Mouse (Mus musculus) left cerebral cortex, postnatal 14 days (tissue): ENCODE measurements around the gene Csnk2a2. TPM values are rescaled to one million over a fixed set of nuclear protein-coding genes. Genes with fewer than 3 reads are reported as not detected.

Experiments
- DNase-seq, 2 experiments: peaks; one replicate each; pipeline ENCODE4 v3.0.0; 2021 to 2022; ENCODE audit warnings: low spot score in 2 of 2, mixed read lengths in 1 of 2
- intact Hi-C: fragments of 180-260 bp; cut with DNase I; formaldehyde crosslinking; loops from one replicate; pipeline ENCODE4 v1.15.1; 2025
- total RNA-seq, 2 experiments: library from RNA; stranded (reverse); gene quantifications; 2 replicates each; pipeline ENCODE4 v1.2.3; 2021

Gene Csnk2a2
- total RNA-seq, 2 experiments from 2014 or later = 83.1 to 91.0 TPM

GRCm38 (mm10) chr8:95492057-95492456 lies 2.2 kb upstream of the Csnk2a2 start:
- no peak for DNase-seq
- intact Hi-C loops = no loop called here

DNA sequence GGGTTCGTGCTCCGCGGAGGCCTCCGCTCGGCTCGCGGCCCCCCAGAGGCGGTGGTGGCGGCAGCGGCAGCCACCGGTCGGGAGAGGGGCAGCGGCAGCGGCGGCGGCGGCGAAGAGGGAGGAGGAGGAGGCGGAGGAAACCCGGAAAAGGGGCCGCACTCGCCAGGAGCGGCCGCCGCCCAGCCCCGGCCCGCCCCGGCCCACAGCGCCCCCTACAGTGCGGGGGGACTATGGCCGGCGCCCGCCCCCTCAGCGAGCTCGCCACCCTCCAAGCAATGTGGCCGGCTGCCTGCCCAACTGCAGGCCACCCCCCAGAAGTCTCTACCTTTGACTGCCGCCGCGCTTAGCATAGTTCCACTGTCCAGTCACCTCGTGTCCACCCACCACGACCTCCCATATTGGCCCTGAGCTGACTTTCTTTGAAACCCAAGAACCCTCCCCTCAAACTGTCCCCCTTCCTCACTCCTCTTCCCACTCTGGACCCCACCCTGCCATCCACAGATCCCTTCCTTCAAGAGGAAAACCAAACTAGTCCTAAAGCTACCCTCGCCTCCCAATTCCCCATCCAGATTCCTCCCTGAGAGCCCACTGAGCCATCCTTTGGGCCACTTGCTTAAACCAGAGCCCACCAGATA lies 1.0 kb downstream of the Csnk2a2 start:
- DNase-seq = peak; percentile 67 to 83
- intact Hi-C loops = loop anchor here (5.0 kb wide), 1 partner anchor 137 kb away; the partner anchor contains the start of gene Mmp15

GRCm38 (mm10) chr8:95487800-95488697 lies 1.8 kb downstream of the Csnk2a2 start:
- intact Hi-C loops = loop anchor here (5.0 kb wide), 1 partner anchor 136 kb away; the partner anchor contains the start of gene Mmp15

GRCm38 (mm10) chr8:95470008-95470407 lies 19.8 kb downstream of the Csnk2a2 start:
- no peak for DNase-seq
- intact Hi-C loops = no loop called here

More at GRCm38 (mm10) chr8:95487800-95488697, 1.8 kb downstream of the Csnk2a2 start:
- no peak for DNase-seq

GRCm38 (mm10) chr8:95468995-95469394 lies 20.8 kb downstream of the Csnk2a2 start:
- intact Hi-C loops = no loop called here

DNA sequence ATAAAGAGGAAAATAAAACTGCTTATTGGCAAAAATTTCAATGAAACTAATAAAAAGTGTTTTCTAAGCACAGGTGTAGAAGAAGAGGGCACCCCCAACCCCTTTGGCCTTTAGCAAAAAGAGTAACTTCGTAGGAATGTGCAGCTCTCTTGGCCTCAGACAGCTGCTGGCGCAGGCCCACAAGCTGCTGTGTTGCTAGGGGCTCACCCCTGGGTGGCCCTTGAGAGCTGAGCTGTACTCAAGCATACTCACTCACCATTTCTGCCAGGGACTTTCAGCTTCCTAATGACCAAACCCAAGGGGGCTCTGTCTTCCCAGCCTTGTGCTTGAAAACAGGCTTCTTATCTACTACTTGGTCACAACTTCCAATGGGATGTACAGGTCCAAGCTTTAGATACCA lies 23.3 kb downstream of the Csnk2a2 start:
- intact Hi-C loops = no loop called here
- no peak for DNase-seq

More at GRCm38 (mm10) chr8:95468995-95469394, 20.8 kb downstream of the Csnk2a2 start:
- DNase-seq = no peak

GRCm38 (mm10) chr8:95452518-95452917 lies 37.3 kb downstream of the Csnk2a2 start:
- no peak for DNase-seq
- intact Hi-C loops = loop anchor here (5.0 kb wide), 1 partner anchor 105 kb away; no protein-coding TSS in a partner anchor

DNA sequence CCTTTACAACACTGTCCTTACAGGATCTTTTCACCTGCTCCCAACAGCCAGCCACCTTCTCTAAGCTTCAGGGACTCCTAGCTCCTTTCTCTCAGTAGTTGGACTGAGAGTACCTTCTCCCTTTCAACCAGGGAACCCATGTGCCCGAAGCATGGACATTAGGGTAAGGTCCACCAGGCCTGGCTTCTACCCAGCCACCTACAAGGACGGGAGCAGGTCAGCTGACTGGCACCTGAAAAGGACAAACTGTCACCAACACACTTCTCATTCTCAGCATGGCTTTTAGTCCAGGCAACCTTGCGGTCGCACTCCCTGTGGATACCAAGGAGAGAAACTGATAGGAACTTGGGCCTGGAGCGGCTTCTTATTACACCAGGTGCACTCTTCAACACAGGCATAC lies 39.6 kb downstream of the Csnk2a2 start:
- intact Hi-C loops = loop anchor here (5.0 kb wide), 1 partner anchor 103 kb away; no protein-coding TSS in a partner anchor
- DNase-seq = no peak

DNA sequence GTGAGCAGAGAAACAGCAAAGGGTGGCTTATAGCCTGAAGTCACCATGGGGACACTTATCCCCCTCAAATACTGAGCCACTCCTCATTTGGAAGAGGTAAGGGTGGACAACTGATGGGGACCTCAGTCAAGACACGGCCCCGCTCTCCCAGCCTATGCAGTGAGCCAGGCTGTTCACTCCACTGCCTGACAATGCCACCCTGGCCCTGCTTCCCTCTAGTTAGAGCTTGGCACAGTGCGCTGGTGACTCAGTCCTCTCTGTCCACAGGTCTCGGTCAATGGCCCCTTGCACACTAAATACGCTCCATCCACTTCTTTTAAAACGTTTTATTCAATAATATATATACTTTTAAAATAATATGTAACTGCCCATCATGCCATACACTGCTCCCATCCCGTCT lies 42.2 kb downstream of the Csnk2a2 start:
- DNase-seq = no peak
- intact Hi-C loops = no loop called here

DNA sequence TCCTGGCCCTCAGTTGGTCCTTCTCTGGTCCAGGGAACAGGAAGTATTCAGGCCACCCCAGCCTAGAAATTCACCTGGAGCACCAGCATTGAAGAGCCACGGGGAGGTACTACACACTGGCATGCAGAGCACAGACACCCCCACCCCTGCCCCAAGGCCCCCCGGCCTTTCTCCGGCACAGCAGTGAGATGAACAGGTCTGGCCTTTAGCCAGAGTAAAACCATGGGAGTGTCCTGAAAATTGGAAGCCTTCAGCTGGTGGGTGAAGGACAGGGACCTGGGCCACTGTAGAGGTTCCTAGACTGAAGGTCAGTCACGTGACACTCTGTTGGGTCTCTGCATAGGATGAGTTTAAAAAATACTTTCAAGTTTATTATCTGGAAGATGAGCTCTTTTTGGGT lies 44.8 kb downstream of the Csnk2a2 start:
- intact Hi-C loops = no loop called here
- no peak for DNase-seq

DNA sequence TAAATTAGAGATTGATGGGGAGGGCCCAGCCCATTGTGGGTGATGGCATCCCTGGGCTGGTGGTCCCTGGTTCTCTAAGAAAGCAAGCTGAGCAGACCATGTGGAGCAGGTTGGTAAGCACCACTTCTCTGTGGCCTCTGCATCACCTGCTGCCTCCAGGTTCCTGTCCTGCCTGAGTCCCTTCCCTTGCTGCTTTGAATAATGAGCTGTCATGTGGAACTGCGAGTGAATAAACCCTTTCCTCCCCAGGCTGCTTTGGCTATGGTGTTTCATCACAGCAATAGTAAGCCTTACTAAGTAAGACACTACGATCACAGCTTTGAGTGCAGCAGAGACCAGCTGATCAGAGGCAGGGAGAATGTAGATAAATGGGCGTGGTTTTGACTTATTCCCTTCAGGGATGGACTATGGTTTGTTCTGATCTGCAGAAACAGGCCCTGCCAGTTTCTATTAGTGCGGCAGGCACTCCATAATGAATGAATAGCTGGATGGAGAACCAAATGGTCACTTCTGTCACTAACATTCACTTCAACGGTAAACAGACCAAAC lies 48.3 kb downstream of the Csnk2a2 start:
- DNase-seq = no peak
- intact Hi-C loops = no loop called here

DNA sequence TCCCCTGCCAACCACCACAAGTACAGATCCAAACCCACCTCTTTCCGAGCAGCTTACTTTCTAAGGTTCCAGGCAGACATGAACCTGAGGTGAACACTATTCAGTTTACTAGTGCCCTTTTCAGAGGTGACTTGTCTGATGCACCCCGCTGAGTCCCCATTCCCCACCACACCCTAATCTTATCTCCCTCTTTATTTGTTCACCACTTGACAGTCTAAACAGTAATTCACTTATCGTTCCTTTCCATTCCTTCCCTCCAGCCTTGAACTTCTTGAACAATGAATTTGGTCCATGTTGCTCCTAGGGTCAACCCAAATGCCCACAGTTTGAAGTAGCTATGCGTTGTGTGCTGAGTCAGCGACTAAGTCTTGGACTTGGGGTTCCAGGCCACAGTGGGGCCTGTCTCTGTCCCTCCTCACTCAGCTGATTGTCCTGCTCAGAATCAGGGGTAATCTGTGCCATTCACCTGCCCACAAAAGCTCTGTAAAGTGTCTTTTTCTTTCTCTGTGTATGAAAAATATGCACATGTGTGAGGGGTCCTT lies 49.6 kb downstream of the Csnk2a2 start:
- intact Hi-C loops = no loop called here
- DNase-seq = no peak

DNA sequence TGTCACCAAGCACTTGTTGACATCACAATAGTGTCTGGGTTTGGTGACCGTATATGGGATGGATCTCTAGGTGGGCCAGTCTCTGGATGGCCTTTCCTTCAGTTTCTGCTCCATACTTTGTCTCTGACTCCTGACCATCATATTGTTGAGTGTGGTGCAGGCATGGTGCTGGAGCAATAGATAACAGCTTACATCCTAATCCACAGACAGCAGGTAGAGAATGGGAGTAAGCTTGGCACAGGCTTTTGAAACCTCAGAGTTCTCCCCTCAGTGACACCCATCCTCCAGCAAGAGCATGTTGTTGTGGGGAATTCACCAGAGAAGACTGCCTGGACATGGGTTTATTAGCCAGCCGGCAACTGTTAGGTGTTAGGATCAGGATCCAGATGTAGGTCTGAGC lies 50.4 kb downstream of the Csnk2a2 start:
- intact Hi-C loops = loop anchor here (10.0 kb wide), 1 partner anchor 255 kb away; no protein-coding TSS in a partner anchor
- no peak for DNase-seq

DNA sequence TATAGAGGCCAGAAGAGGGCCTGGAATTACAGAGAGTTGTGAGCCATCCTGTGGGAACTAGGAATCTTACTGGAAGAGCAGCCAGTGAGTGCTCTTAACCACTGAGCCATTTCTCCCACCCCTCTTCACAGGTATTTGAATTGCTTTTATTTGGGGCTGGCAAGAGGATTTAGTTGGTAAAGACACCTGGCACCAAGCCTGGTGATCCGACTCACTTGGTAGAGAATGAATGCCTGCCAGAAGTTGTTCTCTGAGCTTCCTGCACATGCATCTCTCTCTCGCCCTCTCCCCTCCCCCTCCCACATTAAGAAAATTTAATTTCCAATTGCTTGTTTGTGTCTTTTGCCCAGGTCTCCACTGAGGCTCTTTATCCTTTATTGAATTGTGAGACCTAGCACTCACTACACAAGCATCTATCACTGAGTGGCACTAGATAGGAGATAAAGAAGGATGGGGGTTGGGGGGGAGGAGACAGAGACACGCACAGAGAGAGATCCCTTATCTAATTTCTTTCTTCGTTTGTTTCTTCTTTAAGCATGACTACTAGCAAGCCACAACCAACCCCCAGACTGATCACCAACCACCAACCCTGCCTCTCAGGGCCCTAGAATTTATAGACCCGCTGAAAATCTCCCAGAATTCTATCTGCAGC lies 52.4 kb downstream of the Csnk2a2 start:
- intact Hi-C loops = loop anchor here (10.0 kb wide), 1 partner anchor 257 kb away; no protein-coding TSS in a partner anchor

GRCm38 (mm10) chr8:95435930-95436329 lies 53.9 kb downstream of the Csnk2a2 start:
- no peak for DNase-seq
- intact Hi-C loops = loop anchor here (2.0 to 10.0 kb wide), 2 partner anchors 83 to 259 kb away; partner anchors contain the start of gene Mmp15

More for the DNA sequence above, 52.4 kb downstream of the Csnk2a2 start:
- no peak for DNase-seq

- no peak for DNase-seq
- intact Hi-C loops = loop anchor here (2.0 to 10.0 kb wide), 2 partner anchors 83 to 259 kb away; partner anchors contain the start of gene Mmp15
Measured at GRCm38 (mm10) chr8:95435471-95435870, 54.4 kb downstream of the Csnk2a2 start.

DNA sequence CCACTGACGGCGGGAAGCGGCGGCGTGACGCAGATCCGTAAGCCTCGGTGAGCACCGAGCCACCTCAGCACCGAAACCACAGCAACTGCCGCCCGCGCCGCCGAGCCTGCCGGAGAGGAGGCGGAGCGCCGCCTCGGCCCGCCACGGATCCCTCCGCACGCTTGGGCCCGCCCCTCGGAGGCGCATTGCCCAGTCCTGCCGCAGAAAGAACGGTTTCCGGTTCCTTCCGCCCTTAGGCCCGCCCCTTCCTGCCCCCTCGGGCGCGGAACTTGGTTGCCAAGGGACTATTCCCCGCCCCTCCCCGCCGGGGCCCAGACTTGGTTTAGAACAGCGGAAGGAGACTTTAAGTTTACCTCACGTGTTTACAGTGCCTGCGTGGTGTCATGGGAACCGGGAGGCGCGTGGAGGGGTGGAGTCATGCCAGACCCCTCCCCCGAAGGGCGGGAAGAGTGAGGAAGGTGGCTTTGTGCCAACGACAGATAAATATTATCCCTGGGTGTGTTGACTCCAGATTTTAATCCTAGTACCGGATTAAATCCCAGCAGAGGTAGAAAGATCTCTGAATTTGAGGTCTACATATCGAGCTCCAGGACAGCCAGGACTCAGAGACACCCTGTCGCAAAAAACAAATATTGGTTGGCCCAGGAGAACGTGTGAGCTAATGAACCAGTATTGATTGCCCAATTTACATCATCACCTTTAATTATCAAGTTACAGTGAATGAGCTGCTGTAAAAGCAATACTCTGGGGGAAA lies 55.0 kb downstream of the Csnk2a2 start, which contains the start of gene Cfap20:
Gene Cfap20 (minus strand): TSS at position 184 of the 754 bp plus-strand sequence.
- peak; percentile 99 for DNase-seq
- intact Hi-C loops = loop anchor here (2.0 to 10.0 kb wide), 2 partner anchors 82 to 260 kb away; partner anchors contain the start of gene Mmp15

DNA sequence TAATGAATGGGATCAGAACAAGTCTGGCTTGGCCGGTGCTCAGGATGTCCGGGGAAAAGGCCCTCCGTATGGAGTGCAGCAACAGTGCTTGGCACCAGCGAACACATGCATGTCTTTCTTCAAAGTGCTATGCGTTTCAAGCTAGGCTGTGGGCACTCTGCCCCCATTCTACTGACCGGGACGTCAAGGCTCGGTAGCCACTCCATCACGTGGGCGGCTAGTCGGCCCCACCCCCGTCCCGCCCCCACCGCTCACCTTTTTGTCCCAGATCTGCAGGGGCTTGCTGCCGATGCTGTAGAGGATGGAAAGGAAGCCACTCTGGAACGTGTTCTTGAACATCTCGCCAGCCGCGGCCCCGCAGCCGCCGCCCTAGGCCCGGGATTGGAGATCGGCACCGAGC lies 55.6 kb downstream of the Csnk2a2 start:
- intact Hi-C loops = loop anchor here (2.0 to 10.0 kb wide), 2 partner anchors 81 to 261 kb away; partner anchors contain the start of gene Mmp15
- DNase-seq = peak; percentile 35 to 40
